Mouse (Mus musculus): ENCODE results near the gene Tmem205. TPM values are rescaled to one million over a fixed set of nuclear protein-coding genes. Genes with fewer than 3 reads are reported as not detected.

The Tmem205 gene
- 1.7 TPM for polyA plus RNA-seq (2017; shearing (Covaris generic))

DNA sequence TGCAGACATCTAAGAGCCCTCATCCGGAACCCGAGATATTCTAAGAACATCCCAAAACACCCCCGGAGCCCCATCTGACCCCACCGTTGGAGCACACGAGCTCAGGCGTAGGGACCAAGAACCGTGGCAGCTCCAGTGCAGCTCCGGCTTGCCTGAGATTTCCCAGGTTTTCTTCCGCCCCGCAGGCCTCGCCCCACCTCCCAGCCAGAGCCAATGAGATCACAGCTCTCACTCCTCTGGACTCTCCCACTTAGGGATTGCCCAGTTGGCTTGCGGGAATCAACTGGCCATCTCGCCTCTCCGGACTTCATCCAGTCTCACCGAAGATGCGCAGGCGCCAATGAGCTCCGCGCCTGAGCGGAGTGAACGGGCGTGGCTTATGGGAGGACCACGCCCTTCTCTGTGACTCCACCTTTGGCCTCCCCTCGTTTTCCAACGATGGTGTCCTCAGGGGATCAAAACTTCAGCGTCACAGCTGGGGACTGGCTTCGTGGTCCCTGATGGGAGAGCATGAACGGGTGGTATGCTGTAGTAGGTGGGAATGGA is at the start of gene Tmem205, which contains the start of gene Ccdc159:
Gene Tmem205 (minus strand): TSS at position 349 of the 546 bp plus-strand sequence.
Gene Ccdc159 (plus strand): TSS at position 264 of the 546 bp plus-strand sequence.

DNA sequence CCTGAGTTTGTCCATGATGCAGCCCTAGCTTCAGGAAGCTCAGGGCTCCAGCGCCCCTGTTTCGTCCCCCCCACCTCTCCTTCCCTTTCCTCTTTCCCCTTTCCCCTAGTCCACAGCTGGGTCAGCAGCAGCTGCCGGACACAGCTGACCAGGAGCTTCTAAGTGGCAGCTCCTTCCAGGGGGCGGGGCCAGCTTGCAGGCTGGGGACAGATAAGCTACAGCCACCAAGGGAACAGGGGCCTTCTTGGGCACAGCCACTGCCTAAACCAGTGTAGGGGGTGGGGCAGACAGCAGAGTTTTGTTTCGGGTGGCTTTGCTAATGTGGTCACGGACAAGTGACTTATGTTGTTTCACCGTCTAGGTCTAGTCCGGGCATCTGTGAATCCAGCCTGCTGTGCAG is 36.1 kb upstream of the Tmem205 start, which contains the start of gene Epor:
Gene Epor (minus strand): TSS at position 90 of the 400 bp plus-strand sequence.

DNA sequence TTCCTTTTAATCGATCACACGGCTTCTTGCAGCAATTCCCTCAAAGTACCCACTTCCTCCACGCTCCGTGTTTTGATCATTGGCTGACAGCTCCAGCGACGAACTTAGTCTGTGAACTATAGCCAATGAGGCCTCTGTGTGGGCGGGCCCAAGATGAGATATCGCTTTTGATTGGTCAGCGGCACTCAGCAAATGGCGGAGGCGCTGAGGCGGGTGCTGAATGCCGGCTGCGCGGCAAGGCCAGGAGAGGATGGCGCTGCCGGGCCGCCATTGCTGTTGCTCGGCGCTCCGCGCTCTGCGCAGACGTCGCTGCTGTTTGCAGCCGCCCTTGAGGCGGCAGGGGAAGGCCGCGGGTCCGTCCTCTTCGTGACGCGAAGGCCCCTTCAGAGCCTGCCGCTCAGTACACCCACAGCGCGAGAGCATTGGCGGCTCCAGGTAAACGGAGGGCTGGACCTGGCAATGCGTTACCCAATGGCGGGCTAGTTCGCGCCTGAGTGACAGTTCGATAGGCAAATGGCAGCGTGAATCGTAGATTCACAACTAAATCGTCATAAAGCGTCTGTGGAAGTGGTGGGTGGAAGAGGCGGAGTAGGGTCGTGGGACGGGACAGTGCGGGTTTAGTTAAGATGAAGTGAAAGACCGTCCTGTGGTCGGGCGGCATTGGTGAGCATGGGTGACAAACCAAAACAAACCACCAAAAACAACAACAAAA is 28.4 kb upstream of the Tmem205 start, which contains the start of gene Swsap1:
Gene Swsap1 (plus strand): TSS at position 186 of the 712 bp plus-strand sequence.

DNA sequence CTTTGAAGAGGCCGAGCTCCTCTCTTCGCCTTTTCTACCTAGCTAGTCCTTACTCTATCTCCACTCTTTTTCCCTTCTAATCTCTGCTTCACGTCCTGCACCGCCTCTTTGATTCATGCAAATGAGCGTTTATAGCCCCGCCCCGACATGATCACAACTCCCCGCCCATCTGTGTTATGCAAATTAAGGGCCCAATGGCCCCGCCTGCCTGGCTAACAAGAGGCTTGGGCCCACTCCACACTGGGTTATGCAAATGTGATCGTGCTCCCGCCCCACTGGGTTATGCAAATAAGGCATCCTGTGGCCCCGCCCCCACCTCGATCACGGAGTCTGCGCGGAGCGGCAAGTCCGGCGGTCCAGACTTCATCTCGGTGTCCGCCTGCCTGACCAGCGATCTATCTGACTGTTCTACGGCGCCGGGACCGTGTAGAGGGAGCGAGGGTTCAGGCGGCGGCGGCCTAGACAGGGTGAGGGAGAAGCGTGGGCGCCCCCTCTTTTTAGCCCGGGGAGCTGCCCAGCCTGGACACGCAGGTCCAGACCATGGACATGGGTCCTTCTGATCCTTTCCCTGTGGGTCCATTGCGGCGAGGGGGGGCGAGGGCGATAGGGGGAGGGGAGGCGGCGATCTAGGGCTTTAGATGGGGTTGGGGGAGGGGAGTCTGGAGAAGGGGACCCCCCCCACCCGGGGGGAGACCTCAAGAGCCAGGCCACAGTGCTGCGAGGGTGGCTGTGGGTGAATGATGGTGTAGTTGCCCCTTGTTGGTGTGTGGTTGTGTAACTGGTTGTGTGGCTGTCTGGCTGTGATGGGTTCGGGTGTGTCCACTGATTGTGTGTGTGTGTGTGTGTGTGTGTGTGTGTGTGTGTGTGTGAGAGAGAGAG is 9.6 kb upstream of the Tmem205 start, which contains the start of gene Plppr2:
Gene Plppr2 (plus strand): TSS at position 342 of the 879 bp plus-strand sequence.

DNA sequence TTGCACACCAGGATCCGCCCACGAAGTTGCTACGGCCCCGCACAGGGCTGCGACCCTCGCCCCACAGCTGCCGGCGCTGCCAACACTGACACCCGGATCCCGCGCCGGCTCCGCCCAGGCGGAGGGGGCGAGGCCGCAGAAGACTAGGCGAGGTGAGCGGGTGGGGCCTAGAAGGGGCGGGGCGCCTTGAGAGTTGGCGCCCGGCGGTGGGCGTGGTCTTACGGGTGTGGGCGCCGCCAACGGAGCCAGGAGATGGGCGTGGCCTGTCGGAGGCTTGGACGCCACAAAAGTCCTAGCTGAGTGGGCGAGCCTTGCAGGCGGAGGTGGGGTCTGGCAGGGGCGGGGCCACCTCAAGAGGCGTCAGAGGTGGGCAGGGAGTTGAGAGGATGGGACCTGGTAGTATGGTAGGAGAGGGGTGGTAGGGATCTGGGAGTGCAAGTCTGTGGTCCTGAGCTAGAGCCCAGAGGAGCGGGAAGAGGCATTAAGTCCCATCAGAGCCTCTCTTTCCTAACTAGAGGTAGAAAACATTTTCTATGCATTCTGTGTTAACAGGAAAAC is 9.2 kb downstream of the Tmem205 start, which contains the start of gene Rab3d:
Gene Rab3d (minus strand): TSS at position 158 of the 558 bp plus-strand sequence.

Other genes starting within 250 kb of the Tmem205 start
- gene Ldlr, start 204.1 kb downstream of the Tmem205 start, polyA plus RNA-seq (2017; shearing (Covaris generic)) = 30.3 TPM
- gene Spc24, start 167.3 kb downstream of the Tmem205 start, polyA plus RNA-seq (2017; shearing (Covaris generic)) = 3.3 TPM
- gene Kank2, start 128.8 kb downstream of the Tmem205 start, polyA plus RNA-seq (2017; shearing (Covaris generic)) = not detected
- not detected for gene Angptl8, start 92.0 kb downstream of the Tmem205 start, polyA plus RNA-seq (2017; shearing (Covaris generic))
- 2.1 TPM for gene Dock6, start 74.9 kb downstream of the Tmem205 start, polyA plus RNA-seq (2017; shearing (Covaris generic))
- gene Rab3d, start 9.4 kb downstream of the Tmem205 start, polyA plus RNA-seq (2017; shearing (Covaris generic)) = 9.3 TPM
- gene Ccdc159, start 85 bp downstream of the Tmem205 start, polyA plus RNA-seq (2017; shearing (Covaris generic)) = 0.20 TPM
- 1.1 TPM for gene Plppr2, start 9.5 kb upstream of the Tmem205 start, polyA plus RNA-seq (2017; shearing (Covaris generic))
- gene Swsap1, start 28.2 kb upstream of the Tmem205 start, polyA plus RNA-seq (2017; shearing (Covaris generic)) = 14.6 TPM
- gene Epor, start 36.0 kb upstream of the Tmem205 start, polyA plus RNA-seq (2017; shearing (Covaris generic)) = 0.45 TPM
- gene Rgl3, start 61.9 kb upstream of the Tmem205 start, polyA plus RNA-seq (2017; shearing (Covaris generic)) = not detected
- not detected for gene Ccdc151, start 75.1 kb upstream of the Tmem205 start, polyA plus RNA-seq (2017; shearing (Covaris generic))
- 83.1 TPM for gene Prkcsh, start 75.2 kb upstream of the Tmem205 start, polyA plus RNA-seq (2017; shearing (Covaris generic))
- gene Elavl3, start 124.5 kb upstream of the Tmem205 start, polyA plus RNA-seq (2017; shearing (Covaris generic)) = not detected
- gene Gm49318, start 143.7 kb upstream of the Tmem205 start, polyA plus RNA-seq (2017; shearing (Covaris generic)) = not detected
- 26.5 TPM for gene Zfp653, start 143.8 kb upstream of the Tmem205 start, polyA plus RNA-seq (2017; shearing (Covaris generic))
- 52.0 TPM for gene Ecsit, start 157.9 kb upstream of the Tmem205 start, polyA plus RNA-seq (2017; shearing (Covaris generic))
- 0.07 TPM for gene Cnn1, start 171.7 kb upstream of the Tmem205 start, polyA plus RNA-seq (2017; shearing (Covaris generic))
- 72.2 TPM for gene Elof1, start 189.6 kb upstream of the Tmem205 start, polyA plus RNA-seq (2017; shearing (Covaris generic))
- 278 TPM for gene Acp5, start 208.2 kb upstream of the Tmem205 start, polyA plus RNA-seq (2017; shearing (Covaris generic))
- gene Pigyl, start 229.3 kb upstream of the Tmem205 start, polyA plus RNA-seq (2017; shearing (Covaris generic)) = 38.4 TPM